Mouse (Mus musculus) embryo, embryonic 11 days (tissue): ENCODE measurements around the gene Abl2.
"Not testable (repeated sequence)": the region's sequence is repeated elsewhere in the genome, so short reads cannot be mapped to it uniquely, and the experiment has no call there.

Experiments
- DNase-seq: peaks from one replicate; pipeline ENCODE4 v3.0.0-alpha.2; 2015

The Abl2 gene

DNA sequence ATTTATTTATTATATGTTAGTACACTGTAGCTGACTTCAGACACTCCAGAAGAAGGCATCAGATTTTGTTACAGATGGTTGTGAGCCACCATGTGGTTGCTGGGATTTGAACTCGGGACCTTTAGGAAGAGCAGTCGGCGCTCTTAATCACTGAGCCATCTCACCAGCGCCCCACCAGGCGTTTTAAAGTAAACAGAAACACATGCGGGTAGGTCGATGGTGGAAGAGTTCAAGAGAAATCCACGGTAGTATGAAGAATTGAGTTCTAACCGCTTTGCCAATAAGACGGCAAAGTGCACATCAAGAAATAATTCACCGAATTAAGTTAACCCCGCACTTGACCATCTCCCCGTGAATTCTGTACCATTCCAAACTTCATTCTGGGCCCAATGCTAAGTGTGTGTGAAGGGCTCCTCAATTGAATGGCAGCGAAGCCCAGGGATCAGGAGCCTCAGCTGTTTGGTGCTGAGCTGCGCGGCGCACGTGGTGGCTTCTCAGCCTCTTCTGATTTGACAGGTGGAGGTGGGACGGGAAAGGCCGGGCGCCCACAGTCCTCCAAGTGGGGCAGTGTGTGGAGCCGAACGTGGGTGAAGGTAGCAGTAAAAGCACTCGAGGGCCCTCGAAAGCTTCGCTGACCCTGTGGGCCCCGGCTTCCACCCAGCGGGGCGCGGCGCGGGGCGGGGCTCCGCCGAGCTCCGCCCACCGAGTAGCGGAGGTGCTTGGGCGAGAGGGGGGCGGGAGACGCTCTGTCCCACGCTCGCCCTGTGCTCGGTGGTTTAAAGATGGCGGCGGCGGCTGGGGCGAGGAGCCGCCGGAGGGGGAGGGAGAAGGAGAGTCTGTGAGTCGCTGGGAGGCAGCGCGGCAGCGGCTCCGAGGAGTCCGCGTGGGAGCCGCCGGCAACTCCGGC is at the start of gene Abl2:
Gene Abl2, plus strand, starts transcription at position 763 of the 907 bp plus-strand sequence.
- DNase-seq, result peak; percentile 94

- DNase-seq, result no peak
These were observed 38.3 kb upstream of the Abl2 start for GRCm38 (mm10) chr1:156520136-156520780.

GRCm38 (mm10) chr1:156521796-156522517 is 36.6 kb upstream of the Abl2 start:
- DNase-seq, result no peak

DNA sequence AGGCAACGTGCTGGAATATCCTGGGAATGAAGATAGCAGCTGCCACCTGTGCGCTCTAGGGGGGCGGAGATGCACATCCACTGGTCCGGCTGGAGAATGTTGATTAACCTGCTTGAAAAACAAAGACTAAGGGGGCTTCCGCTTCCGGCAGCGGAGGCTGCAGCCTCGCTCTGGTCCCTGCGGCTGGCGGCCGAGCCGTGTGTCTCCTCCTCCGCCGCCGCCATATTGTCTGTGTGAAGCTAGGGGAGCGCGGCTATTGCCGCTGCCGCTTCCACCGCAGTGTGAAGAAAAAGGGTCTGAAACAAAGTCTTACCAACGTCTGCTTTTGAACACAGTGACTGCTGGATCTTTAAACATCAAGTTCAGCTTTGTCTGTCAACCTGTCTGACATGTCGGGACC is 34.7 kb upstream of the Abl2 start, which contains the start of gene Gm10031:
Gene Gm10031, plus strand, starts transcription at position 171 of the 400 bp plus-strand sequence.
- not testable (repeated sequence) for DNase-seq

GRCm38 (mm10) chr1:156532476-156533175 is 26.0 kb upstream of the Abl2 start:
- not testable (repeated sequence) for DNase-seq

GRCm38 (mm10) chr1:156533483-156533882 is 25.1 kb upstream of the Abl2 start:
- DNase-seq, result no peak

DNA sequence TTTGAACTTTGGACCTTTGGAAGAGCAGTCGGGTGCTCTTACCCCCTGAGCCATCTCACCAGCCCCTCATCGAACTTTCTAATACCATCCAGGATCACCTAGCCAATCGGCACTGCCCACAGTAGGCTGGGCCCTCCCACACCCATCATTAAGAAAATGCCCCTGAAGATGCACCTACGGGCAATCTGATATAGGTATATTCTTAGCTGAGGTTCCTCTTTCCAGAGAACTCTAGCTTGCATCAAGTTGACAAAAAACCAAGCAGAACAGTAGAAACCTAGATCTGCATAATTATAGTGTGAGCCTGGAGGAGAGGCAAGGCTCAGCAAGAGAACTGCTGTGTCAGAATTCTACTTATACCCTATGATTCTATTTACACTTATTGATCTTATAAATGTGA is 24.7 kb upstream of the Abl2 start:
- DNase-seq, result no peak

DNA sequence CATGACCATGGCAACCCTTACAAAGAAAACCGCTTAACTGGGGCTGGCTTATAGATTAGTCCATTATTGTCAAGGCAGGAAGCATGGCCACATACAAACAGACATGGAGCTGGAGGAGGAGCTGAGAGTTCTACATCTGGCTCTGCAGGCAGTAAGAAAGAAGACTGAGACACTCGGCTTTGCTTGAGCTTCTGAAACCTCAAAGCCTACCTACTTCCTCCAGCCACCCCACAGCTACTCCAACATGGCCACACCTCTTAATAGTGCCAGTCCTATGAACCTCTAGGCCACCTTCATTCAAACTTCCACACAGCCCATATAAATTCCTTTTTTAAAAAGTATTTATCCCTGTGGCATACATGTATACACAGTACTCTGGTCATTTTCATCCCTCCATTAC is 21.6 kb upstream of the Abl2 start:
- DNase-seq, result no peak

DNA sequence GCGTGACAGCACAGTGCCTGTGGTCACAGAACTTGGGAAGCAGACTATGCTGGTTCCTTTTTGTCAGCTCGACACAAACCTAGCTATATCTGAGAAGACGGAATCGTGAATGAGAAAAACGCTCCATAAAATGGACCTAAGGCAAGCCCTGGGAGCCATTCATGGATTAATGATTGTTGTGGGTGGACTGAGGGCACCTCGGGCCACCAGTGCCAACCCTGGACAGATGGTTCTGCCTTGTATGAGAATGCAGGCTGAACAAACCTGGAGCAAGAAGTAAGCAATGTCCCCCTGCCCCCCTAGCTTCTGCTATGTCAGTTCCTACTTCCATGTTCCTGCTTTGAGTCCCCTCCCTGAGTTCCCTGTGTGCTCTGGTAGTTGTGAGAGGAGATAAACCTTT is 20.9 kb upstream of the Abl2 start:
- DNase-seq, result no peak

- DNase-seq, result peak; percentile 22
These were observed 20.2 kb upstream of the Abl2 start for GRCm38 (mm10) chr1:156538382-156538781.

DNA sequence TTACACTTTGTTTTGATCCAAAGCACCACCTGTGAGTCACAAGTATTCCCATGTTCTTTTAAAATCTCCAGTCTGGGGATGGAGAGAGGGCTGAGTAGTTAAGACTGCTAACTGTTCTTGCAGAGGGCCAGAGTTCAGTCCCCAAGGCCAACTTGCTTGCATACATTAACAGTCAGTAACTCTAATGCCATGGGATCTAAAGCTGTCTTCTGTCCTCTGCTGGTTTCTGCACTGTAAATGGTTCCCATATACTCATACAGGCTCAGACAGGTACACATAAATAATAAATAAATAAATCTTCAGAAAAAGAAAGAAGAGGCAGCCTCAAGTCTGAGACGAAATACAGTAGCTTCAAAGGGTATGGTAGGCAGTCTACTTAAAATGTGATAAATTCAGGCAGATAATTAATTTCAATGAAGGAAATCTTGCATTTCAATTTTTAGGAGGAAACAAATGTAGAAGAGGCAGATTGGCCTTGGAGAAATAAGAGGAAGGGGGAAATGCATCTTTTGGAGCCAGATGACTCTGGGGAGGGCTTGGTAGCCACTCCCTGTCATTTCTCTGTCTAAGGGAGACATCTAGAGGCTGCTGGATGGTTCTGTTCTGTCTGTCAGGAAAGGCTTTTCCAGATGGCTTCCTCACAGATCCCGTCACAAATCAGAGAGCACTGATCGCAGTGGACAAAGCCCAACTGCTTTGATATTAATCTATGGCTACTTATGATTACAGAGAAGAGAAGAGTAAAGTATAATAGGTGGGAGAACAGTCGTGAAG is 18.6 kb upstream of the Abl2 start:
- DNase-seq, result peak; percentile 45

DNA sequence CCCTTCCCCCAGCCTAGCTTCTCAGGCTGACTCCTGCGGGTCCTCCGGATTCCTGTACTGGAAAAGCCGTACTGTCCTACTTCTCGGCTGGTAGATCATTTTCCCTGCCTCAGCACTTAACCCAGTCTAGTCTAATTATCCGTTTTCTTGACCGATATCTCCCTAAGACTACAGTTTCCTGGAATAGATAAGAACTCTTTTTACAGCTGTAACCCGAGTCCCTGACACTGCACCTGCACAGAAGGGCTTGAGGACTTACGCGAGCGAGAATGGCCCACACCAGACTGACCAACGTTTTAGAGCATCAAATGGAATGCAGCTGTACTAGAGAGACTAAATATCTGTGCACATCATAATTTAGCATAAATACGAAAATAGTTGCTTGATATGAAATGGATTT is 14.6 kb upstream of the Abl2 start:
- peak; percentile 15 for DNase-seq

DNA sequence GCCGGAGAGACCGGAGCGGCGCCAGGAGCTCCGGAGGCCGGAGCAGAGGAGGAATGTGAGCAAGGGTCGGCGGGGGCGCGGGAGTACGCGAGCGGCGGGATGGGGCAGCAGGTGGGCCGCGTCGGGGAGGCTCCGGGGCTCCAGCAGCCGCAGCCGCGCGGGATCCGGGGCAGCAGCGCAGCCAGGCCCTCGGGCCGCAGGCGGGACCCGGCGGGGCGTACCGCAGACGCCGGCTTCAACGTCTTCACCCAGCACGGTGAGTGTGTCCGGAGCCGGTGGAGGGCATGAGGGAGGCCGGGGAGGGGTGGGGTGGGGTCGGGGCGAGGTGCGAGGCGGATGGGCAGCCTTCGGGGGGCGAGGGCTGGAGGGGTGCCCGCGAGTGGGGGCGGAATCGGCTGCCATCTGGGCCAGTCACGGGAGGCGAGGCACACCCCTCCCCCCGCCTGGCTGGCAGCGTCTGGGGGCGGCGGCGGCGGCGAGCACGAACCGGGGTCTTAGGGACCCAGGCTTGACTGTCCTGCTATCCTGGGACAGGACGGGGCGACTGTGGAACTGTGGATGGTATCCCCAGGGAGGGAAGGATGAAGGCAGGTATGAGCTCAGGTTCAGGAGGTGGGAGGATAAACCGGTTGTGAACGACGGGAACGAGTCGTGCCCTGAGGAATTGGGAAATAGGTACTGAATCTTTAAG is 509 bp downstream of the Abl2 start:
- peak; percentile 66 for DNase-seq

GRCm38 (mm10) chr1:156559641-156560020 is 1.0 kb downstream of the Abl2 start:
- DNase-seq, result peak; percentile 31

- no peak for DNase-seq
These were observed 1.9 kb downstream of the Abl2 start for GRCm38 (mm10) chr1:156560500-156560899.

DNA sequence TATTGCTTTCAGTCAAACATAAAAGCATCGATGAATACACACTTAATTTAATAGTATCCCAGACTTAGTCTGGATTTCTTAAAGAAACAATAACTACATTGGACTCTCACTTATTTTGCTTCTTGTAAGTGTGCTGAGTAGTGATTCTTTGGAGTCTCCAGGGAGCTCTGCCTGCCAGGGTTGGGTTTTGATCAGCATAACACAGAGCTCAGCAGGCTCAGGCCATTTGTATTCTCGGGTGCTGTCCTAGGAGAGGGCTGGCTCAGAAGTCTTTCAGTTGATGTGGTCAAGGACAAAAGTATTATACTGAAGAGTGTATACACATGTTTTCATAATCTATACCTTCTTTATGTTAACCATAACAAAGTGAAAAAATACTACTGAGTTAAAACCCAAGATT is 6.7 kb downstream of the Abl2 start:
- DNase-seq, result no peak

DNA sequence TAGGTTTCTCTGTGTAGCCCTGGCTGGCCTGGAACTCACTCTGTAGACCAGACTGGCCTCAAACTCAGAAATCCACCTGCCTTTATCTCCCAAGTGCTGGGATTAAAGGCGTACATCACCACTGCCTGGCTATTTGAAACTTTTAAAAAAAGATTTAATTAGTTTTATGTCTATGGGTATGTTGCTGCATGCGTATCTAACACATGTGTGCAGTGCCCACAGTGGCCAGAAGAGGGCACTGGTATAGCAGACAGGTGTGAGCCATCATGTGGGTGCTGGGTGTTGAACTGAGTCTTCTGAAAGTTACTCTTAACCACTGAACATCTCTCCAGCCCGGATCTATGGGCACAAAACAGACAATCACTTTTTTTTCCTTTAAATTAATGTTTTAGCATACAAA is 7.5 kb downstream of the Abl2 start:
- no peak for DNase-seq

GRCm38 (mm10) chr1:156569615-156570014 is 11.0 kb downstream of the Abl2 start:
- no peak for DNase-seq

GRCm38 (mm10) chr1:156572952-156573351 is 14.4 kb downstream of the Abl2 start:
- no peak for DNase-seq

GRCm38 (mm10) chr1:156581149-156581548 is 22.6 kb downstream of the Abl2 start:
- no peak for DNase-seq

DNA sequence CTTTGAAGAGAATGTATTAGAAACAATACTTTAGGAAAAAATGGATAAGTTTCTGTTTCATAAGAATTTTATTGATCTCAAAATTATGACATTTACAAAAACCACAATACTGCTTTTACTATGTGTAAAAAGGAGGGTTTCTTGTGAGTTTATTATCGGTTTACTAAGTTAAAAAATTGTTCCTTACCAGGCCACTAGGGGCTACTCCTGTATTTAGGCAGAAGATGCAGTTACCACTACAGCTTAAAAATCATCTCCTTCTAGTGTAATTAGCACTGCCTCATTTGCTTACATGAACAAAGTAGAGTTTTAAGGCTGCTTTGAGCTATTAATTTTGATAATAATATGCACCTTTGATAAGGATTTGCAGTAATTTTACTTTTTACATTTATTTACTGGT is 25.6 kb downstream of the Abl2 start:
- peak; percentile 24 for DNase-seq
